Mouse (Mus musculus) right cerebral cortex, postnatal 10 days (tissue): ENCODE measurements at regions not wholly inside any gene's neighbourhood (a gene's known extent, or its start where the extent isn't known, plus 50 kb on each side); places are given as distances from the start of the nearest gene placed in this dataset.
"Not testable (repeated sequence)": the region's sequence is repeated elsewhere in the genome, so short reads cannot be mapped to it uniquely, and the experiment has no call there.

ENCODE experiments used
- DNase-seq, 2 experiments: peaks; one replicate each; pipeline ENCODE4 v3.0.0; 2021; ENCODE audit warnings: low spot score in 2 of 2

- not testable (repeated sequence) for DNase-seq
These were observed 105.7 kb upstream of the Afdn start for GRCm38 (mm10) chr17:13654606-13655005.

DNA sequence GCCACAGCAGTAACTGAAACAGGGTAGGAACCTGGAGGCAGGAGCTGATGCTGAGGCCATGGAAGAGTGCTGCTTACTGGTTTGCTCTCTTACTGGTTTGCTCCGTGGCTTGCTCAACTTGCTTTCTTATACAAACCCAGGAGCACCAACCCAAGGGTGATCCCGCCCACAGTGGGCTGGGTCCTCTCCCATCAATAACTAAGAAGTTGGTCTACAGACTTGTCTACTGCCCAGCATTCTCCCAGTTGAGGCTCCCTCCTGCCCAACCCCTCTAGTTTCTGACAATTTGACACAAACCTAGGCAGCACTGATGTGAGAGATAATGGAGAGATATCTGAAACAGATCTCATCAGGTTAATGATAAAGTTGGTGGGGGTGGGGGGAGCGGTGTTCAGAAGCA is 104.3 kb upstream of the Afdn start:
- DNase-seq, result no peak

- no peak for DNase-seq
These were observed 103.7 kb upstream of the Afdn start for GRCm38 (mm10) chr17:13656485-13657181.

- no peak for DNase-seq
These were observed 103.2 kb upstream of the Afdn start for GRCm38 (mm10) chr17:13657182-13657562.

DNA sequence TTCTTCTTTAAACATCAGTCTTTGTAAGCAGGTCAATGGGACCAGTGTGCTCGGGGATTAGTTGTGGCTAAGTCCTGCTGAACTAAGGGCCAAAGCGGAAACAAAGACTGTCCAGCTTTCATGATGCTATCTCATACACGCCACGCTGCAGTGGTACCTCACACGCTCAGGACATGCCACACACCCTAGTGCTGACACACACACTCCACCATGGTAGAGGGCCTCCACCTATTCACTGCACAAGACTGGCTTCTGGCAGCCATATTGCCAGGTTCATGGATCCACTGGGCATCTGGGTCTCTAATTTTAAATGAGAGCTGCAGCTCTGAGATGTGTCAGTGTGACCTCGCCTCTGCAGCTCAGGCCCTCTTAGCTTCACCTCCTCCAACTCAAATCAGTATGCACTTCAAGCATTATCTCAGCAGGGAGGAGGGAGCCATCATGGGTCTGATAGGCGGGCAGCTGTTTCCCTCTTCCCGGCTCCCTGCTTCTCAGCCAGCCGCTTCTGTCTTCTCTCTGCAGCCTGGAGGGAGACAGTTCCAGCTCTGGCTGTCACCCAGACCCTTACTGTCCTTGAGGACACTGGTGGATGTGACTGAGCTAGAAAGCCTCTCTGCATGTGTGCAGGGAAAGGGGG is 102.6 kb upstream of the Afdn start:
- DNase-seq, result peak; percentile 62 to 64

- no peak for DNase-seq
These were observed 101.9 kb upstream of the Afdn start for GRCm38 (mm10) chr17:13658321-13658978.

GRCm38 (mm10) chr17:13659103-13659502 is 101.2 kb upstream of the Afdn start:
- DNase-seq, result no peak

DNA sequence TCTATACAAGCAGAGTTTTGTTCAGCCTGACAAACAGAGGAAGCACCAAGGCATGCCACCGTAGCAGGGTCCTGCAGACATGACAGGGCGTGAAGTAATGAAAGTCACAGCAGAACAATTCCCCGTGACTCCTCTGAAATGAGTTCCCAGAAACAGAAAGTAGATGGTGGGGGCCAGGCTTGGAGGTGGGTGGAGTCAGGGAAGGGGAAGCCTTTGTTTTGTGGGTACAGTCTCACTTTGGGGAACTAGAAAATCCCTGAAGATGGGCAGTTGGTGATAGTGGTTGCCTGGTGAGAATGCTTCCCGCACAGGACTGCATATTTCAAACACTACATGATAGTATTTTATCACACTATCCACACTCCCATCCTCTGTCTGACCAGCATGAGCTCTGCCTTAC is 100.4 kb upstream of the Afdn start:
- no peak for DNase-seq

DNA sequence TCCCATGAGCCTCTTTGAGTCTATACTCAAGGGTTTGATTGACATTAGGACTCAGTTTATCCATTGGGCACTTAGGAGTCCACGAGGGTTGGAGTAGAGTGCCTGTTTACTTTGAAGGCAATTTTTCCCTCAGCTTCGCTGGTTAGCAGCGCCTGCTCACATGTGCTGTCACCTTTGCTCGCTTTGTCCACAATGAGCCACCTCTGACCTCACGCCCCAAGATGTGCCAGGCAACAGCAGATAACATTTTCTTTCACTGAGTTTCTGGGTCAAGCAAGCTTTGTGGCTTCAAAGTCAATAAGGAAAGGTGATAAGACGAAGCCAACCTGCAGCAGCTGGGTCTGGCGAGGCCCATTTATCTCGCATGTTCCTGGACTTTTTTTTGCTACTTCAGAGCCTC is 99.3 kb upstream of the Afdn start:
- DNase-seq, result no peak

DNA sequence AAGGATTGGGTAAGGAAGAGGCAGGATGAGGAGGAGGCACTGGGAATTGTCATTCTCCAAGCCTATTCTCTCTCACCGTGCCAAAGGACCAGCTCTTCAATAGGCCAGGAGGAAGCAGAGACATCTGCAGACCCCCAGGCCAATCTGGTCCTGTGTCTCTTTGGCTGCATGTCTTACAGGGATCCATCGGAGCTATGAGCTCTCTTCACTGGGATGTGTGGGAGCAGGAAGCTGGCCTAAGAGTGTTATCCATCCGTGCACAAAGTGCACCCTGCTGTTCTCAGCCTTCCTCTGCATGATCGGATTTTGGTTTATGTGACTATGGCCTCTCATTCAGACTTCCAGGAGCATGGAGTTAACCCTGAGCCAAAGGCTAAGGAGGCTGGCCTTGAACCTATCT is 98.2 kb upstream of the Afdn start:
- DNase-seq, result no peak
